Mouse (Mus musculus) gastrocnemius, adult 18-20 months (tissue): ENCODE measurements around the gene Dhrs9. TPM values are rescaled to one million over a fixed set of nuclear protein-coding genes. Genes with fewer than 3 reads are reported as not detected.
"Not testable (repeated sequence)": the region's sequence is repeated elsewhere in the genome, so short reads cannot be mapped to it uniquely, and the experiment has no call there.

Experiments
- DNase-seq: peaks from one replicate; pipeline ENCODE4 v3.0.0; 2021; ENCODE audit warnings: low spot score
- long read RNA-seq, 2 experiments: library from polyadenylated mRNA; stranded (forward); transcript quantifications; one replicate each; pipeline ENCODE4 v2.0.0; 2021
- total RNA-seq, 2 experiments: library from RNA; stranded (reverse); gene quantifications; 2 replicates each; pipeline ENCODE4 v1.2.3; 2021

Dhrs9 gene
- under 1 TPM in 1 of 2 experiments, not detected in 1; 0.05 TPM for total RNA-seq
- long read RNA-seq, experiment 1 = 0 reads
- long read RNA-seq, experiment 2 = 0 reads

DNA sequence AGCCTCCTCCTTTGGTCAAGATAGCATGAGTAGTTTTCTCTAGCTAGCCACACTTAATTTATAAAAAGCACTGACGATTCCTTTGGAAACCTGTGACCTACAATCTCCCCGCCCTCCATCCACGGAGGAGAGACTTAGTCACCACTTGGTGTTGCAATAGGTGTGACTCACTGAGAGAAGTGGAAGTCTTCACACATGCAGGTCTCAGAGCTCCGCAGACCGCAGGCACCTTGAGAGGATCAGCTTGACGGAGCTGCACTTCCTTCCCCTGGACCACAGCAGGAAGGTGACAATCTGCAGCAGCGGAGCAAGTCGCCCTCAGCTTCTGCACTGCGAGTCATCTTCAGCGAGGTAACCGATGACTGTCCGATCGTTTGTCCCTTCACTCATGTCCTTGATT is at the start of gene Dhrs9:
Gene Dhrs9 (plus strand): TSS at position 165 of the 400 bp plus-strand sequence.
- no peak for DNase-seq

DNA sequence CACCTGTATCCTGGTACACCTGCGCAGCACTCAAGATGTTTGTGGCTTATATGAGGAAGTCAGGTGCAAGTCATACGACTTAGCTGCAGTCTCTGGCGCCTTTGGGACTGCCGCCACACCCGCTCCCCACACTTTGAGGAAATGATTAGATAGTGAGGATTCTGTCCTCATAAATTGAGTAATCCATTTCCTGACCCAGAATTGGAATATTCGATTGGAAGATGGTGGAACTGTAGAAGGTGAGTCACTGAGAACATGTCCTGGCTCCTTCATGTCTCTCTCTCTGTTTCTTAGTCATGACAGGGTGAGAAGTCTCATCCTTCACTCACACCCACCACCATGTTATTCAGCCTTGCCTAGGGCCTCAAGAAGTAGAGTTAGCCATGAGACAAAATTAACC is 48.7 kb upstream of the Dhrs9 start:
- DNase-seq = not testable (repeated sequence)

DNA sequence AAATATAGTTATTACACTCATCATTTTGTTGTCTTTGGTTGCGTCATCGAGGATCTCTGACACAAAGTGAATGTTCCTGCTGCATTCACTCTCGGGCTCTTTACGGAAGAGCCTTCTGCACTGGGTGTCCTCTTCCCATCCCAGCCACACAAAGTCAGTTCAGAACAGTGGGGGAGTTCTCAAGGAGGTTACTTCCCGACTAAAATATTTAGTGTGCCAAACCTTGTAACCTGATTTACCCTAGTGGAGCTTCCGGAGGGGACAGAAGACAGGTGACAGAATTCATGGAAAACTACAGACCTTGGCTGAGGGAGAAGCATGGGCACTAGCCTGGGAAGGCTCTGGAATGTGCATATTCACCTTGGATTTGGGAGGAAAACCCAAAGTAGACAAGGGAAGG is 38.7 kb upstream of the Dhrs9 start:
- DNase-seq = no peak

GRCm38 (mm10) chr2:69342496-69343221 is 37.6 kb upstream of the Dhrs9 start, which contains the start of gene Abcb11:
Abcb11 (minus strand) TSS chr2:69342616.
- no peak for DNase-seq

DNA sequence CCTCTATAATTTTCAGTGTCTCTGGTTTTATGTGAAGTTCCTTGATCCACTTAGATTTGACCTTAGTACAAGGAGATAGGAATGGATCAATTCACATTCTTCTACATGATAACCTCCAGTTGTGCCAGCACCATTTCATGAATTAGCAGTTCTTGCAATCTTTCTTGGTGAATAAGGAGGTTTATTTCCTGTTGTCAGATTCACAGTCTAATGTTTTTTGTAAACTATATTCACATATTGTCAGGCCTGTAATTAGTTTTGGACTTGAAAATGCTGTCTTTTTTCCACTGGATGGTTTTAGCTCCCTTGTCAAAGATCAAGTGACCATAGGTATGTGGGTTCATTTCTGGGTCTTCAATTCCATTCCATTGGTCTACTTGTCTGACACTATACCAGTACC is 24.8 kb upstream of the Dhrs9 start:
- not testable (repeated sequence) for DNase-seq

DNA sequence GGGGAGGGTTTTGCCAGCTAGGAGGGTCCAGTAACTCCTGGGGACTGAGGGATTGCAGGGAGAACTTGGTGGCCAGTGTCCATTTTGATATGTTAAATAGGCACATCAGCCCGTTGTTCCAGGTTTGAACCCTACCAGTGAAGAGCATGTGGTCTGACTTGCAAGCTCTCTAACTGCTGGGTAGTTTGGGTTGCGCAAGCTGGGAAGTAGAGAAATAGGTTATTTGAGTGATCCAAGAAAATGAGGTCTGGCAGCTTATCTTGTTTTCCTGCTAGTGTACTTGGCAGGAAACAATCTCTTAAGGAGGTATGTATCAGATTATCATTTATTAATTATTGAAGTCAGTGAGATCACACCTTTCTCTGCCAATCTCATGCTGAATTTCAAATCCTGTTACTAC is 15.4 kb upstream of the Dhrs9 start:
- DNase-seq = no peak

DNA sequence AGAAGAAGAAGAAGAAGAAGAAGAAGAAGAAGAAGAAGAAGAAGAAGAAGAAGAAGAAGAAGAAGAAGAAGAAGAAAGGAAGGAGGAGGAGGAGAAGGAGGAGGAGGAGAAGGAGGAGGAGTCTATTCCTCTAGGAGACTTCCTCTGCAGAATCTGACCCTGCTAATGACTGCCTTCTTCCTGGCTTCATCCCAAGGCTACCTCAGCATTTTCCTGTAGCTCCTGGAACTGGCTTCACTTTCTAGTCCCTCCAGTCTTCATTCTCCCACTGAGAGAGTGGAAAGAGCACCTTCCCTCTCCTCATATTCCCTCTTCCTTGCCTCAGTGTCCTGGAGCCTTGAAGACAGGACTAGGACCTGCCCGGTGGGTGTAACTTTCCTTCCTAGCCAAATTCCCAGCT is 15.0 kb upstream of the Dhrs9 start:
- DNase-seq = no peak

- DNase-seq = no peak
These were observed 3.5 kb upstream of the Dhrs9 start for GRCm38 (mm10) chr2:69376780-69377179.

DNA sequence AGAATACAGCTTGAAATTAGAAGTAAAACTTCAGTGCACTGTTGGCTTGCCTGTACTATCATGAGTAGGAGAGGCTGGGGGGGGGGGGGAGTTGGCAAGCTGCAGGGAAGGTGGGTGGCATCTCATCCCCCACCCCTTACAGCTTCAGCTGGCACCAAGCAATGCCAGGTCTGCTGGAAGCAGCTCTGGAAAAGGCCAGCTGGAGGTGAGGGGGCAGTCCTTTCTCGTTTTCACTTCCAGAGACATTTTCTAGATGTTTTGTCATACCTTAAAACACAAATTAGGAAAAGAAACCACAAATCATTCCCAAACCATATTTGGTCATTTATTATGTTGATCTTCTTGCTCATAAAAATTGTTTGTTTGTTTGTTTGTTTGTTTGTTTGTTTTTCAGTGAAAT is 444 bp upstream of the Dhrs9 start:
- DNase-seq = no peak

DNA sequence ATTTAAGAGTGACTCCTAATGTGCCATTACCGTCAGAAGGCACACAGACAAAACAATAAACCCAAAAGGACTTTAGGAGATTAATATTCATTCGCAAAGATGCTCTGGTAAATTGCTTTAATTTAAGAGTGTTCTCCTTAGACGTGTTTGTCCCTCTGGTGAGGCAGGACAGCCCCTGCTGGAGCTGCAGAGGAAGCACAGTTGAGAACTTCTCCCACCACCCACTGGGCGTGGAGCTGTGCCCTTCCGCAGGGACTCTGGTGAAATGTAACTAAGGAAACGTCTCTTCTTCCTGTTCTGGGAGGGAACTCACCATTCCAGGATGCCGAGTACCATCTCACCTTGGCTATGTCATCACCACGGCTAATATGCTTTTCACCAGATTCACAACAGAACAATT is 1.5 kb downstream of the Dhrs9 start:
- DNase-seq = no peak

GRCm38 (mm10) chr2:69382838-69383237 is 2.6 kb downstream of the Dhrs9 start:
- DNase-seq = no peak

- no peak for DNase-seq
These were observed 6.0 kb downstream of the Dhrs9 start for GRCm38 (mm10) chr2:69386118-69386871.

GRCm38 (mm10) chr2:69393947-69394346 is 13.7 kb downstream of the Dhrs9 start:
- no peak for DNase-seq

DNA sequence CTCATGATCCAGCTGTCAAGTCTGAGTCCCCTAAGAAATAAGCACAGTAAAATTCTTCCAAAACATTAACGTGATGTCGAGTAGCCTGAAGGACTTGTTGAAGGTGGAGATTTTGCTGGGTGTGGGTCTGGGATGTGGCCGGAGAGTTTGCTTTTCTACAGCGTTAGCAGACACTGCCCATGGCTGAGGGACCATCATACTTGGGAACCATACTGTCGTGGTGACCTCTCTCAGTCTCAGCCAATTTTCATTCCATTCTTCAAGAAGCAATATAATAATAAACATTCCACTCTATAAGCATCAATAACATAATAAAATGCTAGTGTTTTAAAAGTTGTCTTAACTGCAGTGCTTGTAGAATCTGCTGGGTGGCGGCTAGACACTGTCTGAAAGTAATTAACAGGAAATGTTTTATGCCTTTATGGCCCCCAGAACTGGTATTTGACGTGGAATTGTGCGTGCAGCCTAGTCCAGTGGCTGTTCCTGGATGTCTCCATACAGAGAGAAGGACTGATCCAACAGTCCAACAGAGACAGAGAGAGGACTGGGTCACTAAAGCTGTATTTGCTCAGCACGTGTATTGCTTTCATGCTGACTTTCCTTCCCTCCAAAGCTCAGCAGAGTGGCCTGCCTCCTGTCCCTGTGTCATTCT is 15.5 kb downstream of the Dhrs9 start:
- DNase-seq = no peak

GRCm38 (mm10) chr2:69396760-69397435 is 16.7 kb downstream of the Dhrs9 start:
- DNase-seq = no peak

- DNase-seq = no peak
These were observed 20.8 kb downstream of the Dhrs9 start for GRCm38 (mm10) chr2:69400866-69401604.

DNA sequence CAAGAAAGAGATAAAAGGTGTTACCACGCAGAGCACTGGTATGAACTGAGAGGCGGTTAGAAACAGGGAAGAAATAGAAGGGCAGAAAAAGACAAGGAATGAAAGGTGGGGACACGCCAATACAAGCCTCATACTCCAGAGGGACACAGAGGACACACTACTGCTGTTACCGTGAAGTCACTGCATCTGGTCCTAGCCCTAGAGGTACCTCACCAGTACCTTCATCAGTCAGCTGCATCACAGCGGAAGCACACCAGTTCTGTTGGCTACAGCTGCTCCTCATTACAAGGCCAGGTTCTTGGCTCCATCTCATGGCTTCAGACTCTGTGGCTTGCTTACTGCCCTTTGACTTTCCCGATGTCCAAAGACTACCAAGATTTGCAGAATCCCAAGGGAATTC is 21.6 kb downstream of the Dhrs9 start:
- DNase-seq = no peak

GRCm38 (mm10) chr2:69402309-69402708 is 22.1 kb downstream of the Dhrs9 start:
- DNase-seq = no peak

GRCm38 (mm10) chr2:69405692-69406091 is 25.4 kb downstream of the Dhrs9 start:
- no peak for DNase-seq

DNA sequence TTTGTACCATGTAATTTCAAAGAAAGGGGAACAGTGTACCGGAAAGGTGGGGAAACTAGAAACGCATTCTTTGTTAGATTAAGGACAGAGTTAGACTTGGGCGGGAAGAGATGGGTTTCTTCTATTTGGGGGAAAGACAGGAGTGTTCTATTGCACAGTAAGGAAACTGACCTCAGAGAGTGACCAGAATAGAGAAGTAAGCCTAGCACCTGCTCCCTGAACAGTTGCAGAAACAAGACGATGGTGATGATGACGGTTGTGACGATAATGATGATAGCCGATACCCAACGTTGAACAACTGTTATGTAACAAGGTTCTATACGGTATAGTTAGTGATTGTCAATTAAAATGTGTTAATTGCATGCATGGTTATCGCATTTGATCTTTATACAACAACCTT is 34.3 kb downstream of the Dhrs9 start:
- DNase-seq = no peak

GRCm38 (mm10) chr2:69415070-69415469 is 34.8 kb downstream of the Dhrs9 start:
- DNase-seq = no peak
